Mouse (Mus musculus) ovary, postnatal 14 days (tissue): ENCODE results near the gene Eva1b.
A peak's percentile ranks its signal among the peaks of the same experiment; 100 is the strongest.

ENCODE experiments used
- DNase-seq: peaks from one replicate; pipeline ENCODE4 v3.0.0; 2022; ENCODE audit warnings: low spot score

Gene Eva1b

DNA sequence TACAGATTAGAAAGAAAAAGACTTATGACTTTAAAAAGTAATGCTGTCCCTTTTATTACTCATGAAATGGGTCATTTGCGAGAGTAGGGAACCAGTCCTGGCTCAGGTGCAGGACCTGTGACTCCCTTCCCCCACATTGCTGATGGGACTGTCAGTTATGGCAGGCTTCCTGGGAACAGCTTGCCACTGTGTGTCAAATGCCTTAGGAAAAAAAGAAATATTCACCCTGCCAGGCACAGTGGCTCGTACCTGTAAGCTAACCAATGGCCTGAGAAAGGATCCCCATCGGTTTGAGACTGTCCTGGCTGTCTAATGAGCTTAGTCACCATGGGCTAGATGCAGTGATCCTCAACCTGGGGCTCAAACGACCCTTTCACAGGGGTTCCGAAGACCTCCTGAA, 27.5 kb upstream of the Eva1b start:
- DNase-seq: no peak

DNA sequence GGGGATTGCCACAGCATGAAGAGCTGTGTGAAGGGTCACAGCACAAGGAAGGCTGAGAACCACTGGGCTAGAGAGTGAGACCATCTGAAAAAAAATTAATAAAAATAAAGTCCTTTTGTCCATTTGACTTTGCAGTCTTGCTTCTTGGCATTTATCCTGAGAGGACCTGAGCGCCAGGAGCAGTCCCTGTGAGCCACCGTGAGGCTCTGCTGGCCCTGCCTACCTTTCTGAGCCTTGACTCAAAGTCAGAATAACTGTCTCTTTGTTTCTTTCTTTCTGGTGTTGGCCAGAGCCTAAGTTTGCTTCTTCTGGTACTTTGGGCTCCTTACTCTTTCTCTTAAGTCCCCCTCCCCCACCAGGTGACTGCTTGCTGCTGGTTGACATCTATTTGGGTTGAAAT, 27.0 kb upstream of the Eva1b start:
- no peak for DNase-seq

DNA sequence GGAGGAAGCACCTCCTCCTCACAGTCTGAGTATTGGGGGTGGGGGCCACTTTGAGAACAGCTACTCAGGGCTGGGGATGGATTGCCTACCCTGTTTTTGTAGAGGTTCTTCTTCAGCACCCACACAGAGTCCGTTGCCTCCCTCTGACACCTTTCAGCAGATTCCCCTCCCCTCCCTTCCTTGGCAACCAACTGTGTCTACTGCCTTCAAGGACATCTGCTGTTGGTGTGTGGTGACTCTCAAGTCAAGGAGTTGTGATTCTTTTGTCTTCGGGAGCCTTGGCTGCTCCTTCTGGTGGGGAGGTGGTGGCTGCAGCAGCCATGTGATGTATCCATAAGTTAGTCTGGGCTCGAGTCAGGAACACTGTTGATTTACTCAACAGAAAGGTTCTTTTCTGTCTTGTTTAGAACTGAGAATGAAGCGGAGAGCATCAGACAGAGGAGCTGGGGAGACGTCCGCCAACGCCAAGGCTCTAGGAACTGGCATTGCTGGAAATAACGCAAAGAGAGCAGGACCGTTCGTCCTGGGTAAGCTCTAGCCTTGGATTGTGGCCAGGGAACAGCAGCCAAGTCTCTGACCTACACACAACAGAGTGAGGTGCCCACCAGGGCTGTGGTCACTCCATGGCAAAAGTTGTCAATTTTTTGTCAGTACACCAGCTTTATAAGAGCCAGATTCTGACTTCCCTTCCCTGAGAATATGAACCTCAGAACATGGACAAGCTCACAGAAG, 24.1 kb upstream of the Eva1b start:
- DNase-seq: no peak

DNA sequence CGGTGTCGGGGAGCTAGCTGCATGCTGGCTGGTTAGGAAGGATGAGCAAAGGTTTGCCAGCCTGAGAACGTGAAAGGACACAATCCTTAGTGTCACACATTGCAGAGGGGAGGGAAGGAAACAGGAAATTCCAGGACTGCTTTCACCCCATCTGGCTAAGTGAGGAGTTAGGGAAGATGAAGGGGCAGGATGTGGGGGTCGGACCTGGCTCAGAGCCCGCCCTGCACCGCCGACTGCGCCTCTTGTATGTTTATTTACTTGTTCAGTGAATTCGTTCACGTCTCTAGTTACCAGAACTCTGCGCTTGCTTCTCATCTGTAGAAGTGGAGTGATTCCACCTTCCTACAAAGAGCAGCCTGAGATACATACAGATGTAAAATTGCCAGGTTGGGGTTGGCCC, 17.0 kb upstream of the Eva1b start:
- no peak for DNase-seq

DNA sequence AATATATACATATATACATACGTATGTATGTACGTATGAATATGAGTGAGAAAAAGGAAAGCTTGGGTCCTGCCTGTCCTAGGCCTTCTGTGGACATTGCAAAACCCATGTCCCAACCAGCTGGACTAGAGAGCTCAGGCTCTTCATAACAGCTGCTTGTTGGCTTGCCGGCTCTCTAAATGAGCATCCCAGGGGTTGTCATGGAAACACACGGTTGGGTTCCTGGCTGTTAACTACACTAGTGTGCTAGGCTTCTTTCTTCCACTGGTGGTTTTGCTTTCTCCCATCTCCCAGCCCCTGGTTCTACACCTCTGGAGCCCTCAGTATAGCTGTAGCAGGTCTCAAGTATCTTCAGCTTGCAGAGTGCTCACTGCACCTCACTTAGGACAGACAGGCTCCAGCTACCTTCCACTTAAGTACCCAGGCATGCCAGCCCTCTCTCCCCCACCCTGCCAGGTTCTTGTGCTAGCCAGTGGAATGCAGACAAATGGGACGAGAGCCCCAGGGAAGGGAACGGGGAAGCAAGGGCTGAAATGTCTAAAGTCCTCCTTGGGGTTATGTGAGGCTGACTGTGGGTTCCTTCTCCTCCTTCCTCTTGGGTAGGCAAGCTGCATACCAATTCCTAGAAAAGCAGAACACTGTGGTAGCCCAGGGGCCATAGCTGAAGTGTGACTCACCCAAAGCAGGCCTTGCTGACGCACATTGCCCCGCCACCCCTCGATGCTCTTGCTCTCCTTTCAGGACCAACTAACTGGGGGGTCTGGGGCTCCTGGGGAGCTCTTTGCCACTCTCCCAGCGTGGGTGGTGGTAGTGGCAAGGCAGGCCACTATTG, 16.0 kb upstream of the Eva1b start:
- no peak for DNase-seq

DNA sequence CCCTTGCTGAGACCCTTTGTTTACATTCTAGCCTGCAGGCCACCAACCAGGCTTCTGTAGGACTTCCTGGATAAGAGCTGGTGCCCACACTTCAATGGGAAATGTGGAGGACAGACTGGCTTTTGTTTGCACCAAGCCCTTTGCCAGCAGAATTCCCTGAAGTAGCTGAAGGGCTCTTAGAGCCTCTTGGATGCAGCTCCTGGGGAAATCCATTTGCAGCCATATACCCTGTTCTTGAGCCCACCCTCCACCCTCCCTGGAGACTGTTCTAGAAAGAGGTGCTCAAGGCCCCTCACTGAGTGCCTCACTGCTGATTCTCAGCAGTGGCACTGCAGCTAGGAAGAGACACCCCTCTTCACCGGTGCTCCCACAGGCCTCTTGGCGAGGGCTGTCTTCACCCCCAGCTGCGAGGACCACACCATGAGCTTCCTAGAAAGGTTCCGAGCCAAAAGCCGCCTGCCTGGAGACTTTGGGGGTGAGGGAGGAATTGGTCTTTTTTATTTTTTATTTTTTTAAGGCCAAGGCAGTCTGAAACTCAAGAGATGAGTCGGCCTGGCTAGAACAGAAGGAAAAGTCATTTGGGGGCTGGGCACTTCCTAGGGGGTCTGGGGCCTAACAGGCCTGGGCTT, 14.8 kb upstream of the Eva1b start:
- DNase-seq: no peak

DNA sequence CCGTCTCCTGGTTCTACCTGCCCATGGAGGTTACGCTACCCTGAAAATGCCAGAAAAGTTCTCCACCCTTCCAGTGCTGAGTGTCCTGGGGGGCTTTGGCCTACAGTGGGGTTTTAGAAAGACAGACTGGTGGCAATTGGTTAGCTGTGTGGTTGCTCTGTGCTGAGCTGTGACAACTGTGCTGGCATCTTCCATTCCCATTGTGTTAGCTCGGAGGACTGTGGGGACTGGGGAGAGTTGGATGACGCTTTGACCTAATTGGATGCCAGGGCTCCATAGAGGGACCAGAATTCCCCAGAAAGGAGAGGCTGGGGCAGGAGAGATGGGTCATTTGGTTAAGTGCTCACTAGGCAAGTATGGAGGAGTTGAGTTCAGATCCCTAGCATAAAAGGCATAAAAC, 13.3 kb upstream of the Eva1b start:
- no peak for DNase-seq

DNA sequence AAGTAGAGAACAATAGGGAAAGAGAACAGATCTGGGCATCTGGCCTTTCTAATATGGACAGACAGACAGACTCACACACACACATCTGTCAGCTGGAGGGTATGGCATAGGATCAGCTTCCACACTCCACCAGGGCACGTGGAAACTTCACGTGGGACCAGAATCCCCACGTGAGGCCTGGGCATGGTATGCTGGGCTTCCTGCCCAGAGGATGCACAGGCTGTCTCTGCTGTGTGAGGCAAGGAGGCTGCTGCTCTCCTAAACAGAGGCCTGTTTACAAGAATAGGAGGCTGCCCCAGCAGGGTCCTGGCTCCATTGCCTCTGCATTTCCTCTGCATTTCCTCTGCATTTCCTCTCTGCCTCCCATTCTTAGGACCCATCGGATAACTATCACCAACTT, 12.9 kb upstream of the Eva1b start:
- DNase-seq: no peak

DNA sequence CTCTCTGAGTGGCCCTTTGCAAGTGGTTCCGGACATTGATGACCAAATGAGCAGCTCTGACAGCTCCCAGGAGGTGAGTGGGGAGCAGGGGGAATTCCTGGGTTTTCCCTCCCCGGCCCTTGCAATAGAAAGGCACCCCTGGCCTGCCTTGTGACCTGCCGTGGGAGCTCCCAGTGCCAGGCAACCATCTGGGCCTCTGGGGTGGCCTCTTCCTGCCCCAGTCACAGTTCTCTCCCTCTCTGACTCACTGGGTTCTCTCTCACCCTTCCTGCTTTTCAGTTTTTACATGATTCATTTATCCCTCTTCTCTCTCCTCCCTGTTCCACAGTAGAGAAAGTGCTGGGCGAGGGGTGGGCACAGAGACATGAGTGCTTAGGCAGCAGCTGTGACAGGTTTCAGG, 9.8 kb upstream of the Eva1b start:
- DNase-seq: no peak

DNA sequence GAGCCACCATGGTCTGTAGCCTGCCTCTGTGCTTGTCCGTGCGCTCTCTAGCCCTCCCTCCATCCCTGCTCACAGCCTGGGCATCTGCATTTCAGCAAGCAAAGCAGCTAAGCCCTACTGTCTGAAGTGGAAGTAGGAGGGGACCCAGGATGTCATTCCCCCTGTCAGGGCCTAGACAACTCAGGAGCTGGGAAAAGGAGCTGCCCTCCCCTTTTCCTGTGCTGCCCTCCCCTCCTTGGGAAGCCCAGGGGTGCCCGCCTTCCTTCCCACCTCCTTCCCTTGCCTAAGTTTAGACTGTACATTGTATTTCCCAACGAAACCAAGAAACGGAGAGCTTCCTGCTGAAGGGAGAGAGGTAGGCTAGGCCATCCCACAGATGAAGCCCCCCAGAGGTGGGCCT, 6.5 kb upstream of the Eva1b start:
- DNase-seq: no peak

DNA sequence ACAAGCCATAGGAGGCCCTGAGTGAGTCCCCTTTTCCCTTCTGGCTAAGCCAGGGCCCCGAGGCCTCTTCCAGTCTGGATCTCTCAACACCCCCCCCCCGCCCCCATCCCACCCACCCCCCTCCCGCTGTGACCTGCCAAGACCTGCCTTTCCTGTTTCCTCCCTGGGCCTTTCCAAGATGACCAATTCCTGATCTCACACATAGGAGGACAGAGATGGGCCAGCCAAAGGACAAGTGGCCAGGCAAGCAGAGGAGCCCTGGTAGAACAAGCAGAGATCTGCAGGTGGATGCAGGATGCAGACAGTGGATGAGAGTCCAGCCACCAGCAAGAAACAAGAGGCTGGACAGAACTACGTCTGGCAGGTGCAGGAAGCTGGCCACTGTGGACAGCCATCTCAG, 2.1 kb upstream of the Eva1b start:
- no peak for DNase-seq

DNA sequence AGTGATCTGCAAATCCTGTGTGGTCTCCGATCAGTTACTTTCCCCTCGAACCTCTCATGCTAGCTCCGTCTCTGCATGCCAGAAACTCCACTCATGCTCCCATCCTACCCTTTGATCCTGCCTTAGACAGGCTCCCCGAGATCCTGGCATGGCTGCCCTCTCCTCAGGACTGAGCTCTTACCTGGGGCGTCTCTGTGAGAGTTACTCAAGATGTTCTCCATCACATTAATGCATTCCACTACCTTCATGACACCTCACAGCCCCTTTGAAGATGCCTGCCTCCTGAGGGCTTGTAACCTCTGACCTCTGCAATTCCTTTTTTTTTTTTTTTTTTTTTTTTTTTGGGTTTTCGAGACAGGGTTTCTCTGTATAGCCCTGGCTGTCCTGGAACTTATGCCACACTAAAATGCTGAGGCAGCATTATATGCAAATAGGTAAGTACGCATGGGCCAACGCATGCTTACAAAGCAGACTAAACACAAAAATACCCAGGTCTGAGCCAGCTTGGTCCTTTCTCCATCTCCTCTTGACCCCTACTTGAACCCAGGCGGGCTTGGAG, 491 bp upstream of the Eva1b start:
- DNase-seq: no peak

DNA sequence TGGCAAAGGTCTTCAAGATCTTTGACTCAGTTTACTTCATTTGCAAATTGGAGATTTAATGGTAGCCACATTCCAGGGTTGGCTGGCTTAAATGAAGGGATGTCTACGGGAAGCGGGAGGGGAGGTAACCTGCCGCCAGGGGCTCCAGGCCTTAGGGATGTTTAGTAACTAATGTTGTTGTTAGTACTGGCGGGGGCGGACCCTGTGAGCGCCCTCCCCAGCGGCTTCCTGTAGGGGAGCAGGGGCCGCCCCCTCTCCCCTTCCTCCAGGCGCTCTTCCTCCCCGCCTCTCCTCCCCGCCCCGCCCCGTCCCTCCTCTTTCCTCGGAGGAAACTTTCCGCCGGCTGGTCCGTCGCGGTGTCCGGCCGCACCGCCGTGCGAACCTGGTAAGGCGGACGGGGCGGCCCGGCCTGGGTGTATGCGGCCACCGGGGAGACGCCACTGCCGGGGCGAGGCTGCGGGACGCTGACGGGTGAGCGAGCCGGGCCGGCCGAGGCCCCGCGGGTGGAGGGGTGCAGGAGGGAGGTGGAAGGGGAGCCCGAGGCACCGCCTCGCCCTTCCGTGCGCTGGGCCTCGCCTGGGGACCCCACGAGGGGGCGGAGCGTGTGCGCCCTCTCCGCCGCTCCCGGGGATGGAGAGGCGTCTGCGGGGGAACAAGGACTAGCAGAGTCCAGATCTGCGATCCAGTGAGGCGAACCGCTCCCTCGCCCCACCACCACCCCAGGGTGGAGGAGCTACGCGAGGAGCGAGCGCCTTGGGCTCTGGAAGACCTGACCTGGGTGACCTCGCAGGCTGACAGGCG, 817 bp downstream of the Eva1b start:
- peak; percentile 45 for DNase-seq

DNA sequence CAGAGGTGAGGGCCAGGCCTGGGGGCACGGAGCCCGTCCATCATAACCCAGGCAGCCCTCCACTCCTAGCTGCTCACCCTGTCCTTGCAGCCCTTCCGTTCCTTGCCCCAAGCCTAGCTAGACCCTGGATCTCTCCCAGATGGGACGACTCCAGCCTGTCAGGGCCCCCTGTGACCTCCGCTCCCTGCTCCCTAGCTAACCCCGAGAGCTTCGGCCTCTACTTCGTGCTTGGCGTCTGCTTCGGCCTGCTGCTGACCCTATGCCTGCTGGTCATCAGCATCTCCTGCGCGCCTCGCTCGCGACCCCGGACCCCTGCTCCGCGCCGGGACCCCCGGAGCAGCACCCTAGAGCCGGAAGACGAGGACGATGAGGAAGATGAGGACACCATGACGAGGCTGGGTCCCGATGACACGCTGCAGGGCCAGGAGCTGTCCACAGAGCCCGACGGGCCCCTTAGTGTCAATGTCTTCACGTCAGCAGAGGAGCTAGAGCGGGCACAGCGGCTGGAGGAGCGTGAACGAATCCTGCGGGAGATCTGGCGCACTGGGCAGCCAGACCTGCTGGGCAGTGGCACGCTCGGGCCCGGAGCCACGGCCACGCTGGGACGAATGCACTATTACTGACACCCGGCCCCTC, 1.6 kb downstream of the Eva1b start:
- no peak for DNase-seq

DNA sequence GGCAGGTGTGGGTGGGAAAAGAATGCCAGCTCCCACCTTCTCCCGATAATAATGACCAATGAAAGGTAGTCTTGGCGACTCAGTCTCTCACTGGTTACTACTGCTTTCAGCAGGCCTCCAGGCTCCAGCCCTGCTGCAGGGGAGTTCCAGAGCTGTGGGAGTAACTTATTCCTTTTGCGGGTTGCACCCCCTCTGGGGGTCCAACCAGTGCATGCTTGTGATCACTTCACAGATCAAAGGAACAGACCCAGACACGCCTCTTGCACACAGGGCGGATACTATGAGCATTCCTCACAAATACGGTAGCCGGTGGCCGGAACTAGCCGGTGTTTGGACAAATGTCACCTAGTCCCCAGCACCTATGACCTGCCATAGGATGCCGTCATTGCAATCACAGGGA, 2.3 kb downstream of the Eva1b start:
- no peak for DNase-seq

DNA sequence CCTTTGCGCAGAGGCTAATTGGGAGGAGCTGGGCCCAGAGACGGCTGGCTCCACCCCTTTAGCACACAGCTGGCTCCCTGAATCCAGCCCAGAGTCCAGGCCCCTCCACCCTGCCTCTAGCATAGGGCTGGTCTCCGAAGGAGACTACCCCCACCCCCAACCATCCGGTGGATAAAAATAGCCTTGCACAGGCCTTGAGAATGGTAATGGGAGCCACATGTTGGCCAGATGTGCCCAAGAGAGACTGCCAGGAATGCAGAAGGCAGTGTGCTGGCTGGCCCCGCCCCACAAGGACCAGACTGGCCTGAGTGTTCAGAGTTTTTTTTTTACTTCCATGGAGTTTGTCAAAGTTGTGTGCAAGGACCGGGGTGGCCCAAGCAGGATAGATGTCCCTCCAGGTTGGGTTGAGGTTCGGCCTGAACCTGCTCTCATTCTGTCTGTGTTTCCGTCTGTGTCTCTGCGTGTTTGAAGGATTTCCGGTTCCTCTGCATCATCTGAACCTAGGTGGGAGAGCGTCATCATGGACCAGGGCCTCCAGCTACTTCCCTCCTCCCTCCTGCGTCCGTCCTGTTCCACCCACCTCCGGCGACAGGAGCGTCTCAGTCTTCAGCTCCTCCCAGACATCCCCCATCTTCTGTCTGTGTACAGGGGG, 2.9 kb downstream of the Eva1b start:
- DNase-seq: peak; percentile 54

DNA sequence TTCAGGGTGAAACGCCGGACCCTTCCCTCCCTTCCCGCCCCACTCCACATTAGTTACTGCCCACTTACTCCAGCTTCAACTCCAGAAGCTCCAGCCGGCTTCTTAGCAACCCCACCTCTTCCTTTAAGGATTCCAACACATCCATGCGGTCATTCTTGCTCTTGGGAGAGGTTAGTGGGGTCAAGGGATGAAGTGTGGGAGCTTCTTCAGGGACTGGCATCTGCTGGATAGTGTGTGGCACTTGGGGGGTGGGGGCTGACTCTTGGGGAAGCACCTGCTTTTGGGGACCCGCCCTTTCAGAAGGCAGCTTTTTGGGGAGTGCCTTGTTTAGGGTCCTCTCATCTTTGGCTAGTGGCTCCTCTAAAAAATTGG, 3.4 kb downstream of the Eva1b start:
- no peak for DNase-seq

DNA sequence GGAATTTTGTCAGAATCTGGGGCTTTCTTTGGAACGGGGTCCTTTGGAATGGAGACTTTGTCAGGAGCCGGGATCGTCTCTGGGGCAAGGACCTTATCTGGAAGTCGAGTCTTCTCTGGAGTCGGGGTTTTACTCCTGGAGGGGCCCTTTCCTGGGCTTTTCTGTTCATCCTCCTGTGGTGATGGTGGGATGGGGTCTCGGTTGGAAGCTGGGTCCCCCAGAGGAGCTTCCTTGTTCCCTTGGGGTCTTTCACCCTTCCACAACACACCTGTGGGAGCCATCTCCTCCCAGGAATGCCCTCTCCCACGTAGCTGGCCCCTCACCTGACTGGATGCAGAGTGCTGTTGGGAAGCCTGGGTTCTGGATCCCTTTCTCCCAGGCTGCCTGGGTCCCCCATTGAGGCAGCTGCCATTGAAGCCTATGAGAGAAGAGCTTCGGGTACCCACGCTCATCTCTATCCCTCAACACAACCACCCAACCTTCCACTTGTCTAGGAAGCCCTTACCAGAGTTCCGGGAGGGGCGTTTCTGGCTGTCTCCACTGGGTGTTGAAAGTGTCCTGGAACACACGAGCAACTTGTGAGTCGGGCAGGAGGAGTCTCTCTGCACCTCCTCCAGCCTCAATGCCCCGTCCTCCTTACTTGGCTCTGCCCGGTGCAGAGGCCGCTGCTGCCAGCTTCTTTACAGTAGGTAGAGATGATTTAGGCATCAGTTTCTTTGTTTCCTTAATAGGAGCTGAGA, 4.3 kb downstream of the Eva1b start:
- no peak for DNase-seq

DNA sequence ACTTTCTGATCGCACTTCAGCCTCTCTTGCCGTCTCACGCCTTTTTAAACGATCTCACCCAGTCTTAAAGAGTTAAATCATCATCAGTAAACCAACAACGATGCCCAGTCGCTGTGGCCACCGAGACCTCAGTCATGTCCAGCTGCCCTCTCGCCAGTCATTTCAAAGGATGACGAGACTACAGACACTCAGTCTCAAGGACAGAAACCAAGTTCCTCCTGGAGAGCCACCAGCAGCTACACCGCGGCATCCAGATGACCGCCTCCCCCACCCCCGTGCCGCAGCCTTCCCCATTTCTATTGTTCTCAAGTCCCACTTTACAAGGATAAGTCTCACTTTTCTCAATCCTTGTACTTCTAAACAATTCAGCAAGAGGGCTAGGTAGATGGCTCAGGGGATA, 5.3 kb downstream of the Eva1b start:
- no peak for DNase-seq

DNA sequence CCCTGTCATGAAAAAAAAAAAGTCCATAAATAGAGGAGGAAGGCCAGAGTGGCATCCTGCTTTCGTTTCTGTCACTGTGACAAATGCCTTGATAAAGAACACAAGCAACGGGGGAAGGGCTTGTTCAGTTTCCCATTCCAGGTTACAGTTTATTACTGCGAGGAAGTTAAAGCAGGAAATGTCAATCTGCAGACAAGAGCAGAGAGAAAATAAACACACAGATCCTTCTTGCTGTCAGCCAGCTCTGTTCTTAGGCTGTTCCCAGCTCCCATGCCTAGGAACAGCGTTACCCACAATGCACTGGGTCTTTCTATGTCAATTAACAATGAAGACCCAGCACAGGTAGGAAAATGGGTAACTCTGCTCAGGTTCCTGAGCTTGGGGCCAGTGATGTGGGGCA, 7.6 kb downstream of the Eva1b start:
- DNase-seq: no peak
